Mouse (Mus musculus) small intestine, adult 2 months (tissue): Measurements from ENCODE around the gene Osgin1.

Source experiments
- CTCF ChIP-seq: fragments of 200-500 bp; IDR thresholded peaks from 2 replicates; pipeline ENCODE4 v1.5.1; 2012; ENCODE audit warnings: low read depth, mild to moderate bottlenecking, control low read depth, inconsistent platforms, low read length, moderate library complexity, mixed read lengths; ENCODE audit not compliant: insufficient replicate concordance, insufficient read length; ENCODE audit errors: extremely low read depth
- POLR2A ChIP-seq: fragments of 200-500 bp; IDR thresholded peaks from 2 replicates; pipeline ENCODE4 v1.6.1; 2012; ENCODE audit warnings: low read depth, mild to moderate bottlenecking, control low read depth, inconsistent platforms, low read length, moderate library complexity

DNA sequence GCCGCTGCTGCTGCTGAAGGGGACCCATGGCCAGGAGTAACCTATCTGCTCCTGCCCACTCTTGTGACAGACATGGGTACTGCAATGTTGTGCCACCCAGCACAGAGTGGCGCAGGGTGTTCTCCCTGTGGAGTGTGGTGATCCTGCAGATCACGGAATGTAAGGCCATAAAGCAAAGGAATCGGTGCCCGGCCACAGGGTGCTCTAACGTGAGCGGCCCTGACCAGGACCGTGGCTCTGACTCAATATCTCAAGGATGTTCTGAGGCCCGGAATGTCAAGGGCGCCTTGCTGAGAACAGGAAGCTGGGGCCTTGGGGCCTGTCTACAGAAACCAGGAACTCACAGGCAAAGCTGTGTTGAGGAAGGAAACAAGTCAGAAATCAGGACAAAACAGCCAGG lies 8.4 kb upstream of the Osgin1 start:
- no peak for TF ChIP-seq CTCF
- TF ChIP-seq POLR2A = no peak
